Mouse (Mus musculus) ES-Bruce4 (cell line): Measurements from ENCODE around the gene Arntl2. TPM values are rescaled to one million over a fixed set of nuclear protein-coding genes. Genes with fewer than 3 reads are reported as not detected.
"Not testable (repeated sequence)": the region's sequence is repeated elsewhere in the genome, so short reads cannot be mapped to it uniquely, and the experiment has no call there.

ENCODE experiments used
- H3K27ac ChIP-seq: 2 replicates; pipeline ENCODE4 v1.5.1; 2012; ENCODE audit warnings: low read length, inconsistent platforms; ENCODE audit not compliant: insufficient read depth
- H3K27me3 ChIP-seq: 2 replicates; pipeline ENCODE4 v1.6.1; 2012; ENCODE audit warnings: mild to moderate bottlenecking, low read length, inconsistent platforms; ENCODE audit not compliant: control insufficient read depth, poor library complexity, insufficient read depth, severe bottlenecking
- H3K36me3 ChIP-seq: 2 replicates; pipeline ENCODE4 v1.6.1; 2012; ENCODE audit warnings: inconsistent platforms, mild to moderate bottlenecking, low read length, moderate library complexity; ENCODE audit not compliant: control insufficient read depth, poor library complexity, insufficient read depth, severe bottlenecking
- H3K4me1 ChIP-seq: one replicate; pipeline ENCODE4 v1.8.1; 2011; ENCODE audit warnings: low read length; ENCODE audit not compliant: control insufficient read depth, insufficient read depth
- H3K4me3 ChIP-seq: 2 replicates; pipeline ENCODE4 v1.5.1; 2011; ENCODE audit warnings: low read depth, mild to moderate bottlenecking, low read length
- H3K9ac ChIP-seq: 2 replicates; pipeline ENCODE4 v1.6.1; 2012; ENCODE audit warnings: low read depth, mild to moderate bottlenecking, inconsistent platforms; ENCODE audit not compliant: poor library complexity, severe bottlenecking
- H3K9me3 ChIP-seq: replicated peaks from 2 replicates; pipeline ENCODE4 v1.6.1; 2012; ENCODE audit warnings: mild to moderate bottlenecking, low read length, inconsistent platforms; ENCODE audit not compliant: control insufficient read depth, poor library complexity, insufficient read depth, severe bottlenecking
- CTCF ChIP-seq: IDR thresholded peaks from one replicate; pipeline ENCODE4 v1.8.1; 2011; ENCODE audit warnings: low read depth, low read length
- EP300 ChIP-seq: IDR thresholded peaks from 2 replicates; pipeline ENCODE4 v1.6.1; 2011; ENCODE audit warnings: low read depth, low read length; ENCODE audit not compliant: insufficient read depth
- POLR2A ChIP-seq: IDR thresholded peaks from one replicate; pipeline ENCODE4 v1.8.1; 2011; ENCODE audit warnings: low read length; ENCODE audit not compliant: insufficient read depth
- polyA plus RNA-seq: library from polyadenylated mRNA; stranded (reverse); fragments of >200 nt; gene quantifications from 2 replicates; pipeline ENCODE4 v1.2.4, GENCODE M21; 2011; ENCODE audit warnings: low read depth; ENCODE audit not compliant: missing spikeins, insufficient read depth, insufficient read length

Arntl2 gene
- polyA plus RNA-seq, 1 experiment: 18.6 TPM

DNA sequence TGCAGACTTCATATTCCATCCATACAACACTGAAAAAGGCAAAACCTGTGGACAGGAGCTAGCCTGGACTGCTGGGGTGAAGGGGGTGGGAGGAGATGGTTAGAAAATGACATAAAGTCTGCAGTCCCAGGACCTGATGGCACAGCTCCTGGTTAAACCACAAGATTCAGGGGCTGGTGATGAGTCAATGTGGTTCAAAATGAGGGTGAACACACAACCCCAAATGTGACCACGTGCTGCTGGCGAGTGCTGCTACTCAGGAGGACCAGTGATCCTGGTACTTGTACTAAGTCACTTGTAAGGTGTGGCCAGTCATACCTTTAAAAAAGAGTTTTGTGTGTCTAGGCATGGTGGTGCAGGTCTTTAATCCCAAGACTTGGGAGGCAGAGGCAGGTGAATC is 67.3 kb downstream of the Arntl2 start:
- Histone ChIP-seq H3K4me3 (no peak overlapping the region), H3K9me3 (no peaks in the 10 kb centered on the region), H3K27me3 (no peaks in the 10 kb centered on the region), H3K9ac (no peak overlapping the region), H3K36me3 (no peaks in the 10 kb centered on the region), H3K4me1 (no peaks in the 10 kb centered on the region), H3K27ac (no peak overlapping the region)
- TF ChIP-seq EP300: no peak
- TF ChIP-seq CTCF: no peak
- TF ChIP-seq POLR2A: no peak

DNA sequence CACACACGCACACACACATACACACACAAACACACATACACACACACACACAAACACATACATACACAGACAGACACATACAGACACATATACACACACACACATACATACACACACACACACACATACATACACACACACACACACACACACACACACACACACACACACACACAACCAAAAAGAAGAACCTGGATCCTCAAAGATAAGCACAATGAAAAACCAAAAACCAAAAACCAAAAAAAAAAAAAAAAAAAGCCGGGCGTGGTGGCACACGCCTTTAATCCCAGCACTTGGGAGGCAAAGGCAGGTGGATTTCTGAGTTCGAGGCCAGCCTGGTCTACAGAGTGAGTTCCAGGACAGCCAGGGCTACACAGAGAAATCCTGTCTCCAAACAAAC is 68.5 kb downstream of the Arntl2 start:
- H3K9me3 ChIP-seq, H3K4me3 ChIP-seq, H3K27me3 ChIP-seq, H3K4me1 ChIP-seq, H3K36me3 ChIP-seq, H3K9ac ChIP-seq, H3K27ac ChIP-seq: not testable (repeated sequence)

DNA sequence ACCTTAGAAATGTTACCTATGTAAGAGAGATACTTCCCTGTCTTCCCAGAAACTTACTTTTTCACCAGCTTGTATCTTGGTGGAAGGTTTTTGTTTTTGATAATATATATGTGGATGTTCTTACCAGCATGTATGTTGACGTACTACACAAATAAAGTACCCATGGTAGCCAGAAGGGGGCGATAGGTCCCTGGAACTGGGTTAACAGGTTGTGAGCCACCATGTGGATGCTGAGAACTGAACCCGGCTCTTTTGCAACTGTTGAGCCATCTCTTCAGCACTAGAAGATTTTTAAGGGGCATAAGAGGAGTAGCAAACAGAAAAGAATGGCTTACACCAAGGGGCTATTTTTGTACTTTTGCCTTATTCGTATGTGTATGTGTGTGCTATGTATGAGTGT is 69.8 kb downstream of the Arntl2 start:
- Histone ChIP-seq H3K27me3 (no peaks in the 10 kb centered on the region), H3K9ac (no peak overlapping the region), H3K36me3 (no peaks in the 10 kb centered on the region), H3K4me3 (no peak overlapping the region), H3K27ac (no peak overlapping the region), H3K9me3 (no peaks in the 10 kb centered on the region), H3K4me1 (no peaks in the 10 kb centered on the region)
- TF ChIP-seq CTCF (peak; percentile 39), POLR2A (no peak)

DNA sequence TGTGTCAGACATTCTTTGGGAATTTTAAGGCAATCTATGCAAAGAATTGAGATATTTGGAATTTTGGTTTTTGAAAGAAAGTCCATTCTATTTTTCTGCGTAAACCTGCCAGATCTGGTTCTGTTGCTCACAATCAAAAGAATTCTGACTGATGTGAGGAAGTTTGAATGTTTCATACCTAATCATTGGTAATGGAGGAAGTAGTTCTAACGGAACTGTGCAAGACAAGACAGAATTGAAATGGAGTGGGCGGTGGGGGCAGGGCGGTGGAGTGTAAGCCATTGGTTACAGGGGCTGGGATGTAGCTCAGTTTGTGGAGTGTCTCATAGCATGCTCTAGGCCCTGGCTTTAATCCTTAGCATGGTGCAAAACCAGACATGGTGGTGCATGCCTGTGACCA is 76.1 kb downstream of the Arntl2 start:
- Histone ChIP-seq H3K9ac (no peak overlapping the region), H3K4me1 (no peaks in the 10 kb centered on the region), H3K9me3 (peaks cover 4% of the 10 kb centered on the region), H3K4me3 (no peak overlapping the region), H3K27me3 (no peaks in the 10 kb centered on the region), H3K36me3 (no peaks in the 10 kb centered on the region), H3K27ac (no peak overlapping the region)
- TF ChIP-seq POLR2A (no peak), CTCF (no peak), EP300 (no peak)

DNA sequence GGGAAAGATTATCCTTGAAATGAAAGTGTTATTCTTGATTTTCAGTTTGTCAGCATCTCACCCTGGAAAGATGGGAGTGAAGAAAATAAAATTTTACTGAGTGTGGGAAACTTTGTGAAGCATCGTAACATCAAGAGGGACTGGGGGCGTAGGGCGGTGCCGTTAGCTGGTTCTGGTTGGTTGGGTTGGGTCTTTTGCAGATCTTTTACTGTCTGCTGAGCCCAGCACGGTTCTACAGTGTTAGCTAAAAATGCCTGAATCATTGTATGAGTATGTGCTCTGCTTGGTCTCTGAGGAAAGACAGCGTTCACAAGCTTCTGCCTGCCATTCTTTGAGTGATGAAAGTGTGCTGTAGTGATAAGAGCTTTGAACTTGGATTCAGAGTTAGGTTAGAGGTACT is 78.6 kb downstream of the Arntl2 start:
- Histone ChIP-seq H3K27me3 (no peaks in the 10 kb centered on the region), H3K4me3 (no peak overlapping the region), H3K4me1 (no peaks in the 10 kb centered on the region), H3K36me3 (no peaks in the 10 kb centered on the region), H3K9ac (no peak overlapping the region), H3K27ac (no peak overlapping the region), H3K9me3 (peaks cover 6% of the 10 kb centered on the region)
- TF ChIP-seq CTCF: no peak
- no peak for TF ChIP-seq POLR2A
- TF ChIP-seq EP300: no peak

DNA sequence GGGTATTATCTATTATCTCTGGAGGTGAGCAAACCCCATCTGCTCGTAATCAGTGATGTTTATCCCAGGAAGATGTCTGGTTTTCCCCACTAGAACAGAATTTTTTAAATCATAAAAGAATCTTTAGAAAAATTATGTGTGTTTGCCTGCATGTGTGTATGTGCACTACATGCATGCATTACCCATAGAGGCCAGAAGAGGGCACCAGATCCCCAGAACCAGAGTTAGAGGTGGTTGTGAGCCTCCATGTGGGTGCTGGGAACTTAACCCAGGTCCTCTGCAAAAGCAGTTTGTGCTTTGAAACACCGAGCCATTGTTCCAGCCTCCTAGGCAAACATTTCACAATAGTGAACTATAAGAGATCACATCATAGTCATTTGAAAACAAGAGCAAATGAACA is 81.0 kb downstream of the Arntl2 start:
- no peak overlapping the region for H3K27ac ChIP-seq
- no peak overlapping the region for H3K4me3 ChIP-seq
- H3K9me3 ChIP-seq: peaks cover 6% of the 10 kb centered on the region
- H3K4me1 ChIP-seq: no peaks in the 10 kb centered on the region
- TF ChIP-seq CTCF (no peak), POLR2A (no peak), EP300 (no peak)
- no peaks in the 10 kb centered on the region for H3K36me3 ChIP-seq
- H3K27me3 ChIP-seq: no peaks in the 10 kb centered on the region
- H3K9ac ChIP-seq: no peak overlapping the region
